Mouse (Mus musculus): Measurements from ENCODE around the gene Chchd3. TPM values are rescaled to one million over a fixed set of nuclear protein-coding genes. Genes with fewer than 3 reads are reported as not detected.

Chchd3 gene
- polyA plus RNA-seq, 1 experiment from 2014 or later: 115 TPM

DNA sequence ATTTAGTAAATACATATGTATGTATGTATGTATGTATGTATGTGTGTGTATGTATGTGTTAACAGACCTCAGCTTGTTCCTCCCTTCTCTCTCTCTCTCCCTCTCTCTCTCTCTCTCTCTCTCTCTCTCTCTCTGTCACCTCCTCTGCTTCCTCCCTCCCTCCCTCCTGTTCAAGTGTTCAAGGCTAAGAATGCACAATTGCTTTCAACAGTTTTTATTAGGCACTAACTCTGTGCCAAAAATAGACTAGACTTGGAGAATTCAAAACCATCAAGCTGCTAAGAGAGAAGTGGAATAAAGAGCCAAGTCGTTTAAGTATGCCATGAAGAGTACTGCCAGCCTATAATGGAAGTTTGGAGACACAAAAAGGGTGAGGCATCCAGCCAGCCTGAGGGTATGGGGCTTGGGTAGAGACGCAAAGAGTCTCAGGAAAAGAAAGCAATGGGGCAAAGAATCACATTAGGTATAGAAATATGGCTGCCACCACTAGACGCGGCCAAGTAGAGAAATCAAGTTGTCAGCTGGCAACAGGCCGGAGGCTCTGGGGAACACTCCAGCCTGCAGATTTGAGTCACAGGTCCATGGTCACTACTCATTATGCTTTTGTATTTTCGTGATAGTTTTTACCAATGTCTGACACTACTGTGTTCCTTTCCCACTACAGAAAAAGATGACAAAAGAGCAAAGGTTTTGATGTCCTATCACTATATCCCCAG lies 10.2 kb downstream of the Chchd3 start:
- Histone ChIP-seq H3K4me3 (no peak overlapping the region), H3K9ac (no peak overlapping the region), H3K4me2 (replicated peaks) (no peak overlapping the region), H3K27me3 (replicated peaks) (no peaks in the 10 kb centered on the region), H3K4me1 (no peaks in the 10 kb centered on the region), H3K9me3 (no peaks in the 10 kb centered on the region), H3K27ac (no peak overlapping the region), H3K36me3 (peaks cover 13% of the 10 kb centered on the region)
- ATAC-seq (ENCODE audit: low FRiP score, low read depth): no peak
- 88% methylated on average over 6 of the region's 6 CpGs for WGBS

GRCm38 (mm10) chr6:33043480-33043879 lies 16.6 kb downstream of the Chchd3 start:
- H3K4me2 ChIP-seq (replicated peaks): no peak overlapping the region
- no peak for ATAC-seq (ENCODE audit: low FRiP score, low read depth)
- H3K9ac ChIP-seq: no peak overlapping the region
- WGBS: 92% methylated on average over 5 of the region's 5 CpGs
- no peaks in the 10 kb centered on the region for H3K4me1 ChIP-seq
- H3K9me3 ChIP-seq: no peaks in the 10 kb centered on the region
- peaks cover 21% of the 10 kb centered on the region for H3K36me3 ChIP-seq
- no peak overlapping the region for H3K4me3 ChIP-seq
- no peak overlapping the region for H3K27ac ChIP-seq
- no peaks in the 10 kb centered on the region for H3K27me3 ChIP-seq (replicated peaks)

- Histone ChIP-seq H3K27ac (no peak overlapping the region), H3K4me1 (no peaks in the 10 kb centered on the region), H3K4me3 (no peak overlapping the region), H3K9me3 (no peaks in the 10 kb centered on the region), H3K4me2 (replicated peaks) (no peak overlapping the region), H3K9ac (no peak overlapping the region), H3K27me3 (replicated peaks) (no peaks in the 10 kb centered on the region), H3K36me3 (peaks cover 16% of the 10 kb centered on the region)
- WGBS: 83% methylated on average over 1 of the region's 1 CpGs
- ATAC-seq (ENCODE audit: low FRiP score, low read depth): no peak
Measured at GRCm38 (mm10) chr6:33042880-33043279, 17.2 kb downstream of the Chchd3 start.

GRCm38 (mm10) chr6:33041978-33042377 lies 18.1 kb downstream of the Chchd3 start:
- no peaks in the 10 kb centered on the region for H3K27me3 ChIP-seq (replicated peaks)
- no peak overlapping the region for H3K4me3 ChIP-seq
- H3K36me3 ChIP-seq: peaks cover 15% of the 10 kb centered on the region
- ATAC-seq (ENCODE audit: low FRiP score, low read depth): no peak
- H3K9me3 ChIP-seq: no peaks in the 10 kb centered on the region
- H3K9ac ChIP-seq: no peak overlapping the region
- no peak overlapping the region for H3K4me2 ChIP-seq (replicated peaks)
- 89% methylated on average over 2 of the region's 2 CpGs for WGBS
- peaks cover 6% of the 10 kb centered on the region; the same call in 1 of the 2 replicates for H3K4me1 ChIP-seq
- H3K27ac ChIP-seq: no peak overlapping the region

DNA sequence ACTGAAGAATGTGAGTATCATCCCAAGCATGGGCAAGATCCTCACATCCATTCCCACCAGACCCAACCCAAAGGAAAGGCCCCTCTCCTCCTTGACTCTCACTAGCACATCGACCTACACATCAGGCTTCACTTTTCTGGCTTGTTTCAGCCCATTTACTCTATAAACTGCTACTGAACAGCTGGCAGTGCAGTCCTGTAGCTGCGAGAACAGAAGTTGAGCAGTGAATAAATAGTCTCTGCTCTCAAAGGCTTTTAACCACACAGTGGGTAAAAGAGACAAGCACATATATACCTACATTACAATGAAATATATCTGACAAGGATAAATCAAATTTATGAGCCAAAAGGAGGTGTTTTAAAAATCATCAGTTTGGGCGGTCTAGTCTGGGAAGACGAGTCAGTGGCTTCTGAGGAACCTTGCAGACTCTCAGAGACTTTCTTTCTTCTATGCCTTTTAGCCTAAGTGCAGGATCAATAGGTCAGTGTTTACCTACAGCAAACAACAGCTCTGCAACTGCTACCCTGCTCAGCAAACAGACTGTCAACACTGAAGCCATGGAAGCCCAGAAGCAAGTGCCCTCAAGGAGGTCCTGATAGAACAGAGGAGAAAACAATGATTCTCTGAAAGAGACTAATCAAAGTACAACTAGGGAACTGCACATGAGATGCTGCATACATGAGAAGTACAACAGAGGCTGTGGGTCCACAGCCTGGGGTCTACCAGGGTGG lies 19.5 kb downstream of the Chchd3 start:
- ATAC-seq (ENCODE audit: low FRiP score, low read depth): no peak
- Histone ChIP-seq H3K36me3 (peaks cover 15% of the 10 kb centered on the region), H3K9me3 (no peaks in the 10 kb centered on the region), H3K4me2 (replicated peaks) (no peak overlapping the region), H3K4me3 (no peak overlapping the region), H3K27ac (no peak overlapping the region), H3K4me1 (peaks cover 15% of the 10 kb centered on the region; the same call in 1 of the 2 replicates), H3K9ac (no peak overlapping the region), H3K27me3 (replicated peaks) (no peaks in the 10 kb centered on the region)
- WGBS: 89% methylated on average over 4 of the region's 4 CpGs

DNA sequence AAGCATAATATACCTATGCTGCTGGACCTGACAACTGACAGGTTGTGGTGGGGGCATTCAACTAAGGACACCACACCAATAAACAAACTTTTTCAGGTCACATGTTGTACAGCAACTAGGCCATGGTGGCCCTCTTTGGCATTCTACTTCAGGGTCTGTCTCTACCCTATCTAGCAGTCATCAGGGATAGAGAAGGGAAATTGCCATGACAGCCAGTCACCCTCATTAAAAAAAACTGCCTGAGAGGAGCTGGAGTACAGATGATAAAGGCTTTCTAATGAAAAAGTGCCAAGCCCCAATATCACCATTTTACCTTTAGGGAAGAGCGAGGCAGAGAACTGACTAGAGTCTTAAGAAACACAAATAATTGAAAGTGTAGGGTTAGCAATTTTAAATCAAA lies 27.5 kb downstream of the Chchd3 start:
- H3K27ac ChIP-seq: no peak overlapping the region
- WGBS: 98% methylated on average over 1 of the region's 1 CpGs
- no peak overlapping the region for H3K4me3 ChIP-seq
- no peak for ATAC-seq (ENCODE audit: low FRiP score, low read depth)
- H3K4me2 ChIP-seq (replicated peaks): no peak overlapping the region
- H3K27me3 ChIP-seq (replicated peaks): no peaks in the 10 kb centered on the region
- H3K36me3 ChIP-seq: no peaks in the 10 kb centered on the region
- H3K4me1 ChIP-seq: peaks cover 15% of the 10 kb centered on the region; the same call in 1 of the 2 replicates
- no peaks in the 10 kb centered on the region for H3K9me3 ChIP-seq
- H3K9ac ChIP-seq: no peak overlapping the region

DNA sequence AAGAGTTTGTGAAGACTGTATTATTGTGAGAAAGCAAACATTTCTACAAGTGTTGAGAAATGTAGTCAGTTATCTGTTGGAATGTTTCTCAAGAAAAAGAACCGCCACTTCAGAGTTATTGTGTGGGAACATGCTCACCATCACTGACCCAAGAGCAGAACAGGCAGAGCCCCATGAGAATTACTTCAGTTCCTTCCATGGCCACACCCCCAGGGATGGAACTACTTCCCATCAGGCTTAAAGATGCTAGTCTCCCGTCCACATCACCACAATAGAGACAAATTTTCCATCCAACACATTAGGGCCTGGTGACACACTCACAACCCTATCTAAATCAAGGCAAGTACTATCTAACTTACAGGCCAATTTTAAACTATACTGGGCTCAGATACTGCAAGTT lies 28.4 kb downstream of the Chchd3 start:
- Histone ChIP-seq H3K4me1 (peaks cover 6% of the 10 kb centered on the region; the same call in 1 of the 2 replicates), H3K9me3 (no peaks in the 10 kb centered on the region), H3K9ac (no peak overlapping the region), H3K36me3 (no peaks in the 10 kb centered on the region), H3K4me2 (replicated peaks) (no peak overlapping the region), H3K27me3 (replicated peaks) (no peaks in the 10 kb centered on the region), H3K4me3 (no peak overlapping the region), H3K27ac (no peak overlapping the region)
- WGBS: 68% methylated on average over 2 of the region's 2 CpGs
- ATAC-seq (ENCODE audit: low FRiP score, low read depth): no peak

DNA sequence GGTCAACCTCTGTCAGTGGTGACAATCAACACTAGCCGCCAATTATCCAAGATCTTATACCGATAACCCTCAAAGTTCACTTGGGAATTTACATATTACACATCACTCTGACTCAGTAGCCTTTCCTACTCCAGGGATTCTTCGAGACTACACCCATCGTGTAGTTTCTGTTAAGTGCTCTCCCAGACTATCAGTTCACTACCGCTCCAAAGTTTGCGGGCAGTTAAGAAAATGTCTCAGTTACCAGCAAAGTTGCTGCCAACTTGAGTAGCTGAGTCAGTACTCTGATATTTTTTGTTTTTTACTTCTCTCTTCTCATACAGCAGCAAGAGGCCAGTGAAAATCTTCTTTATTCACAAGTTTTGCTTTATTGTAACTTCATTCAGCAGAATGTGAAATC lies 31.8 kb downstream of the Chchd3 start:
- WGBS: 96% methylated on average over 6 of the region's 6 CpGs
- Histone ChIP-seq H3K9me3 (no peaks in the 10 kb centered on the region), H3K4me3 (no peak overlapping the region), H3K27ac (no peak overlapping the region), H3K9ac (no peak overlapping the region), H3K27me3 (replicated peaks) (no peaks in the 10 kb centered on the region), H3K36me3 (no peaks in the 10 kb centered on the region), H3K4me1 (no peaks in the 10 kb centered on the region), H3K4me2 (replicated peaks) (no peak overlapping the region)
- no peak for ATAC-seq (ENCODE audit: low FRiP score, low read depth)

DNA sequence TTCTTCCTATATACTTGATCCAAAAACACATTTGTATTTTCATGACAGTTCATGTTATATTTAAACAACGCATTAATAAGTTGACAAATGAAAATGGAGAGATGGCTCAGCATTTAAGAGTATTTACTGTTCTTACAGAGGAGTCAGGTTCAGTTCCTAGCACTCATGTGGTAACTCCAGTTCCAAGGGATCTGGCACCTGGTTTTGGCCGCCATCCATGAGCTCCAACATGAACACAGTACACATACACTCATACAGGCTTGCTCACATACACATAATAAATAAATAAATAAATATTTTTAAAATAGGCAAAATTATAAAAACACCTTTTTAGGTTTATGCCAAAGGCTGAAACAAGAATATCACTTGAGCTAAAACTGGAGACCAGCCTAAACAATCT lies 35.0 kb downstream of the Chchd3 start:
- no peaks in the 10 kb centered on the region for H3K9me3 ChIP-seq
- no peak overlapping the region for H3K4me3 ChIP-seq
- no peak overlapping the region for H3K27ac ChIP-seq
- 93% methylated on average over 2 of the region's 2 CpGs for WGBS
- no peaks in the 10 kb centered on the region for H3K36me3 ChIP-seq
- H3K27me3 ChIP-seq (replicated peaks): no peaks in the 10 kb centered on the region
- no peak overlapping the region for H3K4me2 ChIP-seq (replicated peaks)
- ATAC-seq (ENCODE audit: low FRiP score, low read depth): no peak
- no peaks in the 10 kb centered on the region for H3K4me1 ChIP-seq
- no peak overlapping the region for H3K9ac ChIP-seq

GRCm38 (mm10) chr6:33004607-33005006 lies 55.5 kb downstream of the Chchd3 start:
- ATAC-seq (ENCODE audit: low FRiP score, low read depth): no peak
- no peak overlapping the region for H3K4me3 ChIP-seq
- 89% methylated on average over 3 of the region's 3 CpGs for WGBS
- no peak overlapping the region for H3K4me2 ChIP-seq (replicated peaks)
- H3K36me3 ChIP-seq: no peaks in the 10 kb centered on the region
- no peaks in the 10 kb centered on the region for H3K4me1 ChIP-seq
- no peaks in the 10 kb centered on the region for H3K27me3 ChIP-seq (replicated peaks)
- H3K9me3 ChIP-seq: no peaks in the 10 kb centered on the region
- H3K9ac ChIP-seq: no peak overlapping the region
- H3K27ac ChIP-seq: no peak overlapping the region

- Histone ChIP-seq H3K4me3 (no peak overlapping the region), H3K9ac (no peak overlapping the region), H3K27ac (no peak overlapping the region), H3K36me3 (no peaks in the 10 kb centered on the region), H3K27me3 (replicated peaks) (no peaks in the 10 kb centered on the region), H3K4me1 (no peaks in the 10 kb centered on the region), H3K4me2 (replicated peaks) (no peak overlapping the region), H3K9me3 (no peaks in the 10 kb centered on the region)
- ATAC-seq (ENCODE audit: low FRiP score, low read depth): no peak
- WGBS: 74% methylated on average over 1 of the region's 1 CpGs
Measured at GRCm38 (mm10) chr6:33002988-33003387, 57.1 kb downstream of the Chchd3 start.

DNA sequence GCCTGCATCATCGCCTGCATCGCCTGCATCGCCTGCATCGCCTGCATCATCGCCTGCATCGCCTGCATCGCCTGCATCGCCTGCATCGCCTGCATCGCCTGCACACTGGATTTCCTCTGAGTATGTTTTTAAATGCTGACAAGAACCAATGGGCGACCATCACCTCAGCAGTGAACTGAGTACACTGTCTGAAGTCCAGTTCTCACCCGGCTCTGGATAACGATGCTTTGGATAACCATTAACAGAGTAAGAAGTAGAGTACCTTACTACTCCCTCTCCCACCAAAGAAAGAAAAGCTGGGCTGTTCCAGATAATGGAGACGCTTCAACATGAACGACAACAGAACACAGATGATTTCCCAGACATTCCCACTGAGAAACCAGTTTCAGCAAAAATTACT lies 58.8 kb downstream of the Chchd3 start:
- H3K27me3 ChIP-seq (replicated peaks): no peaks in the 10 kb centered on the region
- H3K4me1 ChIP-seq: no peaks in the 10 kb centered on the region
- no peak overlapping the region for H3K27ac ChIP-seq
- H3K4me2 ChIP-seq (replicated peaks): no peak overlapping the region
- no peak overlapping the region for H3K4me3 ChIP-seq
- H3K9me3 ChIP-seq: no peaks in the 10 kb centered on the region
- H3K9ac ChIP-seq: no peak overlapping the region
- 93% methylated on average over 15 of the region's 15 CpGs for WGBS
- ATAC-seq (ENCODE audit: low FRiP score, low read depth): no peak
- H3K36me3 ChIP-seq: no peaks in the 10 kb centered on the region

DNA sequence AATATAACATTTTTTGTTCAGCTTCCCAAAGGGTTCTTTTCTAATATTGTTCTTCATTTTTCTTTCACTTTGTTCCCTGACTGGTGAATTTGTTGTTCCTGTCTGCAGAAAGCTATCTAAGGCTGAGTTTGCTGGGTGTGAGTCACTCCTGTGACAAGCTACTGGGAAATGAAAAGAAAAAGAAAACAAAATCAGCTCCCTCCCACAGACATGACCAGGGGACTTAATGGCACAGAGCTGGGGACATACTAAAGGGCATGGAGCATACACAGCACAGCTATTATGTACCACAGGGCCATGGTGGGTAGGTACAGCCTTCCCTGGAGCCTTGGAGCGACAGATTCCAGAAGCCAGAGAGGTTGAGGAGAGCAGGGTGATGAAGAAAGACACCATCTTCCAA lies 63.5 kb downstream of the Chchd3 start:
- ATAC-seq (ENCODE audit: low FRiP score, low read depth): no peak
- Histone ChIP-seq H3K9me3 (no peaks in the 10 kb centered on the region), H3K9ac (no peak overlapping the region), H3K27me3 (replicated peaks) (no peaks in the 10 kb centered on the region), H3K27ac (no peak overlapping the region), H3K36me3 (no peaks in the 10 kb centered on the region), H3K4me3 (no peak overlapping the region), H3K4me2 (replicated peaks) (no peak overlapping the region), H3K4me1 (peaks cover 4% of the 10 kb centered on the region)
- WGBS: 79% methylated on average over 1 of the region's 1 CpGs

Measured in neural tube, embryonic 12.5 days (tissue).